Mouse (Mus musculus) v-Abl transformed pro-B cells (cell line): ENCODE data around the gene Tbce.
"Not testable (repeated sequence)": the region's sequence is repeated elsewhere in the genome, so short reads cannot be mapped to it uniquely, and the experiment has no call there.

Experiments used
- in situ Hi-C, 2 experiments: fragments of 400-800 bp; cut with MboI; formaldehyde crosslinking; loops; one replicate each; pipeline ENCODE4 v1.15.1; 2025; ENCODE audit not compliant: unreplicated experiment in 2 of 2

Gene Tbce

DNA sequence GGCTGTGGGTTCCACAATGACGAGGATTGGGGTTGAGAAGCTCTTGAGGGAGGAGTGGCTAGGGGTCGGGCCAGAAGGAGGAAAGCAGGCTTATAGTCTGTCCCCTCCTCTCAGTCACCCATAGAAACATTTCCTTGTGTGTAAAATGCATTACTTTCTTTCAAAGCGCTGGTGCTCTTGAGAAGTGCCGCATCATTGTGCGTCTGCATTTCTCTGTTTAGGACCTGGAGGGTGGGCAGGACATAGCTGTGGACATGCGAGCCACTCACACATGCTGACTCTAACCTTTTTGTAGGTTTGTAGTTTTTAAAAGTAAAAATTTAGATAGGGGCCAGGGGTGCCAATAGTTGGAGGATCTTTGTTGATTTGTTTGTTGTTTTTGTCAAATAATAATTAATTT is 55.9 kb downstream of the Tbce start:
- in situ Hi-C loops = no loop called here

GRCm38 (mm10) chr13:13981842-13982241 is 57.6 kb downstream of the Tbce start:
- in situ Hi-C loops = not testable (repeated sequence)

DNA sequence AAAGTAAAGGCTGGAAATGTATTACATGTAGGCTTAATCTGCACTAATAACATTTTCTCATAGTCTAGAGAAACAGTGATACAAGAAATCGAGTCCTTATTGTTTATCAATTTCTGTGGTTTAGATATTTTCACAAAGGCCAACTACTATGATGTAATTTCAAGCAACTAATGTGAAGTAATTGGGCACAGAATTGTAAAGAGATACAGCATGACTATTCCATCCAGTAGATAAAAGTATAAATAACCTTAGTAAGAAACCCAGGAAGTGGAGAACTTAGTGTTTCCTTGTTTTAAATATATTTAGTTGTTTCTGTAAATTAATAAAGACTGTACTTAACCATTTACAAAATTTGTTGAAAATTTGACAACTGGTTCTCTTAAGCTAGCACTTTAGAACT is 69.6 kb downstream of the Tbce start:
- in situ Hi-C loops = no loop called here

- in situ Hi-C loops = no loop called here
Observed at GRCm38 (mm10) chr13:13968629-13969111, 70.8 kb downstream of the Tbce start.

- in situ Hi-C loops = no loop called here
Observed at GRCm38 (mm10) chr13:13966172-13966571, 73.3 kb downstream of the Tbce start.

- in situ Hi-C loops = no loop called here
Observed at GRCm38 (mm10) chr13:13965388-13965964, 74.0 kb downstream of the Tbce start.

DNA sequence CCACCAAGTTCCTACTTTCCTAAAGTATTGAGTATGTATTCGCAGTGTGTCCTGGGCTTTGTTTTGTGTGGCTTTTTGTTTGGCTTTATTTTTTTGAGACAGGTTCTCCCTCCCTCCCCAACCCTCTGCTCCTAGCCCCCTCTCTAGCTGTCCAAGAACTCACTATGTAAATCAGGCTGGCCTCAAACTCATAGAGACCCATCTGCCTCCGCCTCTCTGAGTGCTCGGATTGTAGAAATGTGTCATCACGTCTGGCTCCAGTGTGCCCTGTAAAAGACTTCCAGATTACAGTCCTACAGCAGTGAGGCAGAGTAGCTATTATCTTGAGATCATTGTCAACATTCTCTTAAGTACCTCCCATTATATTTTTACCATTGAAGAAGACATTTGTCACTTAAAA is 78.4 kb downstream of the Tbce start:
- in situ Hi-C loops = no loop called here

GRCm38 (mm10) chr13:13960211-13960610 is 79.2 kb downstream of the Tbce start:
- in situ Hi-C loops = no loop called here

- in situ Hi-C loops = no loop called here
Observed at GRCm38 (mm10) chr13:13956686-13957085, 82.8 kb downstream of the Tbce start.

DNA sequence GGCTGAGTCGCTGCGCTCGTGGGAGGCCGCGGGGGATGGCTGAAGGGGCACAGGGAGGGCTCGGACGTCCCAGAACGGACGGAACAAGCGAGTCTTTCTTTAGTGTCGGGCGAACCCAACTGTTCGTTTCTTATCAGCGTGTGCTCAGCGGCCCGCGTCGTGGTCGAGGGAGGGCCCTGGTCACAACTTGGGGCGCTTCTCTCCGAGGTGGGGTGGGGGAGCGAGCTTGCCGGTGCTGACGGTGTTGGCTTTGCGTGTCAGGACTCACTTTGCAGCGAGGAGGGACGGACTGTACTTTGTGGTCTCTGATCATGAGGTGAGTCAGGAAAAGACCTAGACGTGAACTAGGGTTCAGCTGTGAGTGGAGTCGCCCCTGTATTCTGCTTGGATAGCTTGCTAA is 84.5 kb downstream of the Tbce start:
- in situ Hi-C loops = no loop called here

DNA sequence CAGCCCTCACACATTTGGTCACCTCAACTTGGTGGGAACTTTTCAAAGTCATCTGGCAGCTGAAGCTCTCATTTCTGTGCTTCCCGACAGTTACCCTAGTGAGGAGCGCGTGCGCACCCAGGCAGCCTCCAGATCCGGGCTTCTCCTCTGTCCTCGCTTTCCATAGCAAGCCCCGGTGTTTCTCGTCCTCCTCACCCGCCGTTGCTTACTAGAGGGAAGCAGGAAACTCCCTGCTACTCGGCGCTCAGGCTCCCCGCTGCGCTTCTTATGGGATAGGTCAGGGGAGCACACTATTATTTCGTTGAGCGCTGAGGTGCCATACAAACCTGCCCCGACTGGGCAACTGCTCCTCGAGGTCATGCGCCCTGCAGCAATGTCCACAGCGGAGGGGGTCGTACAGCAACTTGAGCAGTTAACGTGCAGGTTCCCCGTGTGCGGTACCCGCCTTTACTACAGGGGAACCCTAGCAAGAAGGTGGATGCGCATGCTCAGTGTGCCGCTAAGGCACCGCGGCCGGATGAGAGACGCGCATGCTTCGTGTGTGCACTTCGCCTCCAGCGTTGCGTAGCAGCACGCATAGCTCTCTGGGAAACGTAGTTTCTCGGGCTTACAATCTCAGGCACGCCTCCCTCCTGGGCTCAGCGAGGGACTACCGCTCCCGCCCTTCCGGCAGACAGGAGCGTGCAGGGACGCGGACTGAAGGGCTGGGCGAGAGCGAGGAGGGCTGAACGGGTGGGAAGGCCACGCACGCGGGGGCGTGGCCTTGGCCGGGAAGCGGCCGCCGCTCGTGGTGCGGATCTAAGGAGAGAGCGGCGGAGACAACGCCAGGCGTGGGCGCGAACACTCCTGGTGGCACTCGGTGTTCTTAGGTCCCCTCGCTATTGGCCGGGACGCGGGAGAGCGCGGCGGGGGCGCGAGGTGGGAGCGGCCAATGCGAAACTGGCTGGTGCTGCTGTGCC is 85.3 kb downstream of the Tbce start, which contains the start of gene B3galnt2:
TSS of gene B3galnt2 (plus strand) at position 596 of the 959 bp plus-strand sequence.
- in situ Hi-C loops = no loop called here
